Mouse (Mus musculus) lung, postnatal 25 days (tissue): Measurements from ENCODE around the gene Atp9a.

ENCODE experiments used
- DNase-seq: peaks from one replicate; pipeline ENCODE4 v3.0.0; 2022; ENCODE audit warnings: low spot score

Gene Atp9a

GRCm38 (mm10) chr2:168640460-168640859 lies 101.7 kb downstream of the Atp9a start:
- DNase-seq, result no peak

GRCm38 (mm10) chr2:168634881-168635280 lies 107.3 kb downstream of the Atp9a start:
- DNase-seq, result no peak

- no peak for DNase-seq
These were observed 108.8 kb downstream of the Atp9a start for GRCm38 (mm10) chr2:168633301-168633816.

GRCm38 (mm10) chr2:168632543-168632942 lies 109.7 kb downstream of the Atp9a start:
- no peak for DNase-seq

- DNase-seq, result peak; percentile 77
These were observed 113.4 kb downstream of the Atp9a start for GRCm38 (mm10) chr2:168628787-168629186.

- DNase-seq, result peak; percentile 42
These were observed 114.1 kb downstream of the Atp9a start for GRCm38 (mm10) chr2:168627829-168628770.

- no peak for DNase-seq
These were observed 115.8 kb downstream of the Atp9a start for GRCm38 (mm10) chr2:168626385-168626784.

GRCm38 (mm10) chr2:168625091-168625490 lies 117.1 kb downstream of the Atp9a start:
- no peak for DNase-seq

- no peak for DNase-seq
These were observed 121.0 kb downstream of the Atp9a start for GRCm38 (mm10) chr2:168621111-168621802.

GRCm38 (mm10) chr2:168618205-168618717 lies 123.9 kb downstream of the Atp9a start:
- DNase-seq, result no peak

GRCm38 (mm10) chr2:168615160-168615559 lies 127.0 kb downstream of the Atp9a start:
- DNase-seq, result no peak

GRCm38 (mm10) chr2:168614170-168614872 lies 127.9 kb downstream of the Atp9a start:
- no peak for DNase-seq

- no peak for DNase-seq
These were observed 128.9 kb downstream of the Atp9a start for GRCm38 (mm10) chr2:168613092-168613880.

- DNase-seq, result no peak
These were observed 131.3 kb downstream of the Atp9a start for GRCm38 (mm10) chr2:168610941-168611340.

GRCm38 (mm10) chr2:168609653-168610248 lies 132.5 kb downstream of the Atp9a start:
- no peak for DNase-seq

GRCm38 (mm10) chr2:168608125-168608564 lies 134.1 kb downstream of the Atp9a start:
- DNase-seq, result no peak

GRCm38 (mm10) chr2:168604655-168605070 lies 137.5 kb downstream of the Atp9a start:
- DNase-seq, result no peak

GRCm38 (mm10) chr2:168602387-168602741 lies 139.8 kb downstream of the Atp9a start:
- no peak for DNase-seq

GRCm38 (mm10) chr2:168601491-168602386 lies 140.5 kb downstream of the Atp9a start, which contains the start of gene Nfatc2:
Gene Nfatc2 (minus strand): TSS chr2:168601657.
- peak; percentile 89 for DNase-seq
